Mouse (Mus musculus): ENCODE results near the gene Syt2.

GRCm38 (mm10) chr1:134752447-134752846, 106.0 kb downstream of the Syt2 start:
- no peak for TF ChIP-seq CTCF (IDR thresholded peaks at IDR 0.05)
- TF ChIP-seq EP300 (IDR thresholded peaks at IDR 0.05), result no peak

Measured in lung, postnatal 0 days (tissue).